Mouse (Mus musculus): ENCODE measurements at regions not wholly inside any gene's neighbourhood (a gene's known extent, or its start where the extent isn't known, plus 50 kb on each side); places are given as distances from the start of the nearest gene placed in this dataset.

DNA sequence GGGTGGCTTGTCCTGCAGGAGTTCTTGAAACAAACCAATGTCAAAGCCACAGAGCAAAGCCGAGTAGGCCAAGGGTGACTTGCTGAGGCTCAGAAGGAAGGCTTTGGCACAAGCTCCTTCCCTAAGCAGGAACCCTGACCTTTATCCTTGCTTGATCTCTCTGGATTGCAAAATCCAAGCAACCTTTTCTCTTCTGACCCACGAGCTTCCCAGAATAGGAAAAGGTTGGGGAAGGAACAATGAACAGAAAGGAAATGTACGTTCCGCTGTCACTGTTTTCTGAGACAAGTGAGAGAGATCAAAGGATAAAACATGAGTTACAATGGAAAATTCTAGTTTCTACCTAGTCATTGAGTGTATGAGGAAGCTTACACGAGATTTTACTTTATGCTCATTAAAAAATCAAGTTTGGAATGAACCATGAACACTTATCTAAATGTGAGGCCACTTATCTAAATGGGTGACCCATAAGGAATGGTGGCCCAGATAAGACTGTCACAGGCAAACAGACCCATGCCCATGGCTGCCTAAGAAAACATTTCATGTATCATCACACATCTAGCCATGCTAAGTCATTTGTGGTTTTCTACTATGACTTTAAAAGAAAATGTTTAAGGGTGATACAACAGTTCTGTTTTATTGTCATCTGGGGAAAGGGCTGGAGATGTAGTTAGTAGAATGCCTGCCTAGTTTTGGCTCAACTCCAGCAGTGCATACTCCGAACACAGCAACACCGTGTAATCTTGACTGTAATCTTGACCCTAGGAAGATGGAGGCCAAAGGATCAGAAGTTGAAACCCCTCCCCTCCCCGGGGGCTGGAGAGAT lies 80.7 kb upstream of the Tbl1xr1 start:
- TF ChIP-seq POLR2A (IDR thresholded peaks at IDR 0.05; ENCODE audit: extremely low read depth, insufficient read depth, low read length) (no peak), CTCF (IDR thresholded peaks at IDR 0.05; ENCODE audit: low read depth, low read length) (no peak)
